Mouse (Mus musculus) neural tube, embryonic 14.5 days (tissue): ENCODE measurements around the gene Yipf1. TPM values are rescaled to one million over a fixed set of nuclear protein-coding genes. Genes with fewer than 3 reads are reported as not detected.
A peak's percentile ranks its signal among the peaks of the same experiment; 100 is the strongest.

ENCODE experiments used
- ATAC-seq: fragments of 200-750 bp; cut with Nextera tagmentation; 2 replicates; pipeline ENCODE4 v1.8.0; 2017; ENCODE audit warnings: low read depth, mild to moderate bottlenecking, moderate TSS enrichment, moderate library complexity
- H3K27ac ChIP-seq: fragments of 300-500 bp; sonication (generic); 2 replicates; pipeline ENCODE4 v1.5.1; 2014; ENCODE audit warnings: low read depth, mild to moderate bottlenecking, control low read depth, low read length, moderate library complexity, mixed read lengths
- H3K27me3 ChIP-seq: fragments of 300-500 bp; sonication (generic); 2 replicates; pipeline ENCODE4 v1.6.1; 2014; ENCODE audit warnings: low read length; ENCODE audit not compliant: control insufficient read depth, insufficient read depth
- H3K36me3 ChIP-seq: fragments of 300-500 bp; sonication (generic); 2 replicates; pipeline ENCODE4 v1.6.1; 2014; ENCODE audit warnings: low read length, mixed read lengths; ENCODE audit not compliant: control insufficient read depth, insufficient read depth
- H3K4me1 ChIP-seq: fragments of 300-500 bp; sonication (generic); 2 replicates; pipeline ENCODE4 v1.6.1; 2014; ENCODE audit warnings: low read length; ENCODE audit not compliant: control insufficient read depth, insufficient read depth
- H3K4me2 ChIP-seq: fragments of 300-500 bp; sonication (generic); 2 replicates; pipeline ENCODE4 v1.6.1; 2014; ENCODE audit warnings: mild to moderate bottlenecking, low read depth, low read length, control low read depth
- H3K4me3 ChIP-seq: fragments of 300-500 bp; sonication (generic); 2 replicates; pipeline ENCODE4 v1.5.1; 2014; ENCODE audit warnings: low read depth, low read length, control low read depth, mixed read lengths
- H3K9ac ChIP-seq: fragments of 300-500 bp; sonication (generic); replicated peaks from 2 replicates; pipeline ENCODE4 v1.6.1; 2014; ENCODE audit warnings: low read depth, mild to moderate bottlenecking, control low read depth, low read length, mixed read lengths
- H3K9me3 ChIP-seq: fragments of 300-500 bp; sonication (generic); 2 replicates; pipeline ENCODE4 v1.6.1; 2016; ENCODE audit warnings: low read length; ENCODE audit not compliant: control insufficient read depth
- WGBS: fragments of 180-500 bp; shearing (Covaris S2); extraction: QIAGEN DNeasy Blood & Tissue Kit; methylation state at CpG from one replicate; pipeline ENCODE4 v1.1.7; 2014; 5-methylcytosine and 5-hydroxymethylcytosine counted together
- polyA plus RNA-seq: library from polyadenylated mRNA; unstranded; fragments of >200 nt; fragmentation: Nextera tagmentation; extraction: Ambion mirVana; gene quantifications from 2 replicates; pipeline ENCODE4 v1.2.1, GENCODE M21; 2014

The Yipf1 gene
- polyA plus RNA-seq, 1 experiment from 2014 or later = 70.5 TPM

DNA sequence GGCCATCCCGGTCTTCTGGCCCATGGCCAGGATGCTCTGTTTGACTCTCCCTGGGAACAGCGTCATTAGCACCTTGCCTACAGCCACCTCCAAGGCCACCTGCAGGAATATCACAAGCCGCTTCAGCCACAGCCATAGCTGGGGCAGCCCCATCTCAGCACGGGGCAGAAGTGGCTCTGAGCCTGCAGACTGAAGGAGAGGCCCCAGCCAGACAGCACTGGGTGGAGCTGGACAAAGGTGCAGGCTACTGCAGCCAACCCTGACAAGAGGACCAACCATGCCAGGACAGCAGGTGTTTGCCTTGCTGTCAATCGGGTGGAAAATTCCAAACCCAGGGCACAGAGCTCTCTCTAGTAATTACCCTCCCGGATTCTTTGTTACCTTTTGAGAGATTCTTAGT is 7.2 kb upstream of the Yipf1 start, which contains the start of gene Dio1:
Gene Dio1 (minus strand): TSS at position 204 of the 400 bp plus-strand sequence.
- Histone ChIP-seq H3K27me3 (no peaks in the 10 kb centered on the region), H3K4me2 (no peak within 1 kb of the TSS), H3K9me3 (no peaks in the 10 kb centered on the region), H3K4me1 (no peaks in the 10 kb centered on the region), H3K36me3 (no peaks in the 10 kb centered on the region), H3K4me3 (no peak within 1 kb of the TSS), H3K9ac (no peak within 1 kb of the TSS), H3K27ac (no peak within 1 kb of the TSS)
- WGBS = 65% methylated on average over 6 of the region's 6 CpGs
- no peak for ATAC-seq

- H3K9ac ChIP-seq = peak overlapping the region; percentile 67
- no peaks in the 10 kb centered on the region for H3K9me3 ChIP-seq
- no peak overlapping the region for H3K27ac ChIP-seq
- peak overlapping the region; percentile 65 for H3K4me3 ChIP-seq
- no peaks in the 10 kb centered on the region for H3K27me3 ChIP-seq
- H3K4me2 ChIP-seq = peak overlapping the region; percentile 48
- WGBS = 6% methylated on average over 7 of the region's 7 CpGs
- 0 out of 2 replicates have a peak, but pooled peaks cover 3% of the 10 kb centered on the region for H3K36me3 ChIP-seq
- no peak; the same call in 1 of the 2 replicates for ATAC-seq
- H3K4me1 ChIP-seq = no peaks in the 10 kb centered on the region
Observed at GRCm38 (mm10) chr4:107314479-107314805, 279 bp downstream of the Yipf1 start.

- no peak overlapping the region for H3K9ac ChIP-seq
- H3K4me2 ChIP-seq = no peak overlapping the region
- H3K36me3 ChIP-seq = peaks cover 25% of the 10 kb centered on the region; the same call in 1 of the 2 replicates
- ATAC-seq = no peak
- 86% methylated on average over 8 of the region's 8 CpGs for WGBS
- no peaks in the 10 kb centered on the region for H3K4me1 ChIP-seq
- no peaks in the 10 kb centered on the region for H3K27me3 ChIP-seq
- no peaks in the 10 kb centered on the region for H3K9me3 ChIP-seq
- no peak overlapping the region for H3K27ac ChIP-seq
- H3K4me3 ChIP-seq = no peak overlapping the region
Observed at GRCm38 (mm10) chr4:107318646-107319045, 4.5 kb downstream of the Yipf1 start.

DNA sequence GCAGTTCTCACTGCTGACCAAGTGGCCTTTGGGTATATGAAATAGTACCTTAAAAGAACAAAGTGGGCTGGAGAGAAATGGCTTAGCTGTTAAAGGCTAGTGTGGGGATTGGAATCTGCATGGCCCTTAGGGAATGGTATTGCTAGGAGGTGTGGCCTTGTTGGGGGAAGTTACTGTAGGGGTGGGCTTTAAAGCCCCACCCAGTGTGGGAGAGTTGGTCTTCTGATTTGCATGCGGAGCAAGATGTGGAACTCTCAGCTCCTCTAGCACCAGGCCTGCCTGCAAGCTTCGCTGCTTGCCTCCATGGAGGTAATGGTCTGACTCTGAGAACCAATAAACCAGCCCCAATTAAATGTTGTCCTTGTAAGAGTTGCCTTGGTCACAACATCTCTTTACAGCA is 6.9 kb downstream of the Yipf1 start:
- Histone ChIP-seq H3K36me3 (peaks cover 31% of the 10 kb centered on the region; the same call in 1 of the 2 replicates), H3K27ac (no peak overlapping the region), H3K4me3 (no peak overlapping the region), H3K27me3 (no peaks in the 10 kb centered on the region), H3K9me3 (no peaks in the 10 kb centered on the region), H3K4me1 (no peaks in the 10 kb centered on the region), H3K4me2 (no peak overlapping the region), H3K9ac (no peak overlapping the region)
- no peak for ATAC-seq
- WGBS = 77% methylated on average over 2 of the region's 2 CpGs

DNA sequence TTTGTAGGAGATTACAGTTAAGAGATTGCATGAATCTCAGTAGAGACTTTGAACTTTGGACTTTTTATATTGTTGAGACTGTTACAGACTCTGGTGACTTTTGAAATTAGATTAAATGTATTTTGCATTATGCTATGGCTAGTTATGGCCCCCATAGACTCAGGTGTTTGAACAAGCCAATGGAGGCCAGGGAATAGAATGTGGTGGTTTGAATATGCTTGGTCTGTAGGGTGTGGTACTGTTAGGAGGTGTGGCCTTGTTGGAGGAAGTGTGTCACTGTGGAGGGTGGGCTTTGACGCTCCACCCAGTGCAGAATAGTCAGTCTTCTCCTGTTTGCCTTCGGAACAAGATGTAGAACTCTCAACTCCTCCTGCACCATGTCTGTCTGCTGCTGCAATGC is 8.9 kb downstream of the Yipf1 start:
- Histone ChIP-seq H3K36me3 (peaks cover 33% of the 10 kb centered on the region; the same call in 1 of the 2 replicates), H3K4me3 (no peak overlapping the region), H3K4me1 (no peaks in the 10 kb centered on the region), H3K27ac (no peak overlapping the region), H3K9me3 (no peaks in the 10 kb centered on the region), H3K27me3 (no peaks in the 10 kb centered on the region), H3K4me2 (no peak overlapping the region), H3K9ac (no peak overlapping the region)
- no peak for ATAC-seq
- 95% methylated on average over 2 of the region's 2 CpGs for WGBS

- no peaks in the 10 kb centered on the region for H3K9me3 ChIP-seq
- H3K4me3 ChIP-seq = no peak overlapping the region
- no peaks in the 10 kb centered on the region for H3K4me1 ChIP-seq
- ATAC-seq = no peak
- no peak overlapping the region for H3K27ac ChIP-seq
- H3K9ac ChIP-seq = no peak overlapping the region
- H3K4me2 ChIP-seq = no peak overlapping the region
- 94% methylated on average over 8 of the region's 8 CpGs for WGBS
- H3K27me3 ChIP-seq = no peaks in the 10 kb centered on the region
- H3K36me3 ChIP-seq = peaks cover 13% of the 10 kb centered on the region; the same call in 1 of the 2 replicates
Observed at GRCm38 (mm10) chr4:107328530-107328929, 14.4 kb downstream of the Yipf1 start.

- Histone ChIP-seq H3K36me3 (no peaks in the 10 kb centered on the region), H3K9me3 (no peaks in the 10 kb centered on the region), H3K27me3 (no peaks in the 10 kb centered on the region), H3K27ac (no peak overlapping the region), H3K4me3 (no peak overlapping the region), H3K9ac (no peak overlapping the region), H3K4me1 (no peaks in the 10 kb centered on the region), H3K4me2 (no peak overlapping the region)
- WGBS = 95% methylated on average over 4 of the region's 4 CpGs
- no peak for ATAC-seq
Observed at GRCm38 (mm10) chr4:107333514-107333913, 19.4 kb downstream of the Yipf1 start.

DNA sequence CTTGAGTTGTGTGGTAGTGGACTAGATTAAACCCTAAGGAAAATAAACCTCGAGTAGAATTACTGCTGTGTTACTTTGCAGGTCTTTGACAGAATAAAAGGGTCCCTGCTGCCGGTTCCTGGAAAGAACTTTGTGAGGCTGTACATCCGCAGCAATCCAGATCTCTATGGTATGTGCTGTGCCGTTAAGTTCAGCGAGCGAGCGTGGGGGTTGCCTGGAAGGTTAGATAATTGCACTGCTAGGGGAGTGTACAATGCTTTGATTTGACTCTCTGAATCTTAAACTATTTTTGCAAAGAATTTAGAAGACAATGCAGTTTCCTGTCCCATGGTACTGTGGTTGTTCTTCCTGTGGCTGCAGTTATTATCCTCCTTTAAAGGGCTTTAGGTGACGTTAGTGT is 22.2 kb downstream of the Yipf1 start:
- H3K4me2 ChIP-seq = no peak overlapping the region
- WGBS = 78% methylated on average over 8 of the region's 8 CpGs
- H3K4me1 ChIP-seq = no peaks in the 10 kb centered on the region
- H3K9ac ChIP-seq = no peak overlapping the region
- H3K27ac ChIP-seq = no peak overlapping the region
- H3K36me3 ChIP-seq = no peaks in the 10 kb centered on the region
- H3K27me3 ChIP-seq = no peaks in the 10 kb centered on the region
- ATAC-seq = no peak
- H3K4me3 ChIP-seq = no peak overlapping the region
- H3K9me3 ChIP-seq = no peaks in the 10 kb centered on the region

DNA sequence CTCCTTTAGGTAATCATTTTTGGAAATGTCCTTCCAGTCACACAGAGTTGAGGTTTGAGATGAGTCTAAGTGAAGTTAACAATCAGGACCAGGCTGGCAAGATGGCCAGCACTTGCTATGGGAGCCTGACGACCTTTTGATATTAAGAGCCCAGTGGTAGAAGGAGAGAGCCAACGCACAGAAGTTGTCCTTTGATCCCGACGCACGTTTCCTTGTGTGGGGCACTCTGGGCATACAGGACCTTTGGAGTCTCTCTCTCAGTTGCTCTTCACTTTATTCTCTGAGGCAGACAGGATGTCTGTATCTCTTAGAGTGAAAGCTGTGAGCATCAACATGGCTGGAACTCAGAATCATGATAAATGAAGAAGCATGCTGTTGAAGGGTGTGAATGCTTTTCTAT is 23.3 kb downstream of the Yipf1 start:
- H3K9me3 ChIP-seq = no peaks in the 10 kb centered on the region
- no peak overlapping the region for H3K9ac ChIP-seq
- no peak overlapping the region for H3K27ac ChIP-seq
- H3K36me3 ChIP-seq = no peaks in the 10 kb centered on the region
- ATAC-seq = no peak
- H3K4me1 ChIP-seq = no peaks in the 10 kb centered on the region
- H3K4me2 ChIP-seq = no peak overlapping the region
- no peak overlapping the region for H3K4me3 ChIP-seq
- no peaks in the 10 kb centered on the region for H3K27me3 ChIP-seq
- WGBS = 89% methylated on average over 5 of the region's 5 CpGs
